Mouse (Mus musculus) hindbrain, embryonic 11.5 days (tissue): Measurements from ENCODE around the gene Cxcl10. TPM values are rescaled to one million over a fixed set of nuclear protein-coding genes. Genes with fewer than 3 reads are reported as not detected.
"Not testable (repeated sequence)": the region's sequence is repeated elsewhere in the genome, so short reads cannot be mapped to it uniquely, and the experiment has no call there.

Source experiments
- ATAC-seq: fragments of 200-750 bp; cut with Nextera tagmentation; 2 replicates; pipeline ENCODE4 v1.8.0; 2017; ENCODE audit warnings: mild to moderate bottlenecking, moderate TSS enrichment, moderate library complexity; ENCODE audit not compliant: low FRiP score
- DNase-seq: peaks from one replicate; pipeline ENCODE4 v3.0.0-alpha.2; 2015; ENCODE audit warnings: low spot score
- H3K27ac ChIP-seq: fragments of 300-500 bp; sonication (generic); 2 replicates; pipeline ENCODE4 v1.5.1; 2014; ENCODE audit warnings: mild to moderate bottlenecking, low read depth, low read length
- H3K27me3 ChIP-seq: fragments of 300-500 bp; sonication (generic); 2 replicates; pipeline ENCODE4 v1.6.1; 2014; ENCODE audit warnings: mild to moderate bottlenecking, low read length, moderate library complexity, mixed read lengths; ENCODE audit not compliant: control insufficient read depth, insufficient read depth
- H3K36me3 ChIP-seq: fragments of 300-500 bp; sonication (generic); 2 replicates; pipeline ENCODE4 v1.6.1; 2014; ENCODE audit warnings: mild to moderate bottlenecking, low read length, moderate library complexity, mixed read lengths; ENCODE audit not compliant: control insufficient read depth, insufficient read depth
- H3K4me1 ChIP-seq: fragments of 300-500 bp; sonication (generic); replicated peaks from 2 replicates; pipeline ENCODE4 v1.6.1; 2014; ENCODE audit warnings: low read length, mixed read lengths; ENCODE audit not compliant: control insufficient read depth, insufficient read depth
- H3K4me2 ChIP-seq: fragments of 300-500 bp; sonication (generic); replicated peaks from 2 replicates; pipeline ENCODE4 v1.6.1; 2014; ENCODE audit warnings: mild to moderate bottlenecking, low read depth, low read length
- H3K4me3 ChIP-seq: fragments of 300-500 bp; sonication (generic); 2 replicates; pipeline ENCODE4 v1.5.1; 2014; ENCODE audit warnings: low read depth, low read length
- H3K9ac ChIP-seq: fragments of 300-500 bp; sonication (generic); 2 replicates; pipeline ENCODE4 v1.6.1; 2014; ENCODE audit warnings: low read depth, low read length
- H3K9me3 ChIP-seq: fragments of 300-500 bp; sonication (generic); 2 replicates; pipeline ENCODE4 v1.6.1; 2016; ENCODE audit warnings: low read length; ENCODE audit not compliant: control insufficient read depth
- WGBS: fragments of 180-500 bp; shearing (Covaris S2); extraction: QIAGEN DNeasy Blood & Tissue Kit; methylation state at CpG from one replicate; pipeline ENCODE4 v1.1.7; 2014; 5-methylcytosine and 5-hydroxymethylcytosine counted together
- polyA plus RNA-seq: library from polyadenylated mRNA; unstranded; fragments of >200 nt; fragmentation: Nextera tagmentation; extraction: Ambion mirVana; gene quantifications from 2 replicates; pipeline ENCODE4 v1.2.1, GENCODE M21; 2014

The Cxcl10 gene
- polyA plus RNA-seq, 1 experiment from 2014 or later = 0.57 TPM

DNA sequence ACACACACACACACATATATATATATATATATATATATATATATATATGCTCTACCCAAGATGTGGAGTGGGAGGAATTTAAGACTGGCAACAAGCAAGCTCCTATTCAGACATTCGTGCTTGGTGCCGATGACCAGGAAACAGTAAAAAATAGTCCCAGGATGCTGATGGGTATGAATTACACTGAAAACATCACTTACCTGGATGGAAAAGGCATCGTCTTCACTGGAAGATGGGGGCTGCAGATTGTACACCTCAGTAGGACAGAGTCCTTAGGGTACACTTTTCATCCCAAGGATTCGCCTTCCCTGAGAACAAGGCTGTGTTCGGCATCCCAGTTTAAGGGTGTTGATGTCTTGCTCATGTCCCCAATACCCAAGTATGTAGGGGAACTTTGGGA, 15.3 kb upstream of the Cxcl10 start:
- H3K27ac ChIP-seq = no peak overlapping the region
- H3K36me3 ChIP-seq = no peaks in the 10 kb centered on the region
- no peak for ATAC-seq
- 90% methylated on average over 5 of the region's 5 CpGs for WGBS
- DNase-seq = no peak
- no peak overlapping the region for H3K4me3 ChIP-seq
- no peaks in the 10 kb centered on the region for H3K4me1 ChIP-seq
- no peaks in the 10 kb centered on the region for H3K27me3 ChIP-seq
- H3K9ac ChIP-seq = no peak overlapping the region
- no peak overlapping the region for H3K4me2 ChIP-seq
- no peaks in the 10 kb centered on the region for H3K9me3 ChIP-seq

DNA sequence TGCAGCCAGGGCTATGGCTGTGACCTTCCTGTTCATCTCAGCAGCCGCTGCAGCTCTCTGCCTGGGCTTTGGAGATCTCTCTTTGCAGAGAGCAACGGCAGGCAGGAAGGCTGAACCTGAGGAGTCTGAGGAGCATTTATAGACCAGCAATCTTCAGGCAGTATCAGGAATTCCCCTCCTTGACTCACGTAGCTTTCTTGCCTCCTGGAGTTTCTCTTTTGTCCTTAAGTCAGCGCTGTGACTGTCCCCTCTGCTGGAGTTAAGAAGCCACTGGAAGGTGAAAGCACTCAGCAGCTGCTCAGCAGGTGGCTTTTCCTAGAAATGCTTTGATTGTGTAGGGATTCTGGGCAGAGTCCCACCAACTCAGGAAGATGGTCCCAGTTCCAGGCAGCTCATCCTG, 14.5 kb upstream of the Cxcl10 start:
- H3K4me3 ChIP-seq = no peak overlapping the region
- ATAC-seq (no peak), DNase-seq (no peak)
- no peaks in the 10 kb centered on the region for H3K36me3 ChIP-seq
- no peak overlapping the region for H3K9ac ChIP-seq
- no peaks in the 10 kb centered on the region for H3K9me3 ChIP-seq
- H3K27ac ChIP-seq = no peak overlapping the region
- no peaks in the 10 kb centered on the region for H3K4me1 ChIP-seq
- H3K27me3 ChIP-seq = no peaks in the 10 kb centered on the region
- H3K4me2 ChIP-seq = no peak overlapping the region
- WGBS = 11% methylated on average over 4 of the region's 4 CpGs

DNA sequence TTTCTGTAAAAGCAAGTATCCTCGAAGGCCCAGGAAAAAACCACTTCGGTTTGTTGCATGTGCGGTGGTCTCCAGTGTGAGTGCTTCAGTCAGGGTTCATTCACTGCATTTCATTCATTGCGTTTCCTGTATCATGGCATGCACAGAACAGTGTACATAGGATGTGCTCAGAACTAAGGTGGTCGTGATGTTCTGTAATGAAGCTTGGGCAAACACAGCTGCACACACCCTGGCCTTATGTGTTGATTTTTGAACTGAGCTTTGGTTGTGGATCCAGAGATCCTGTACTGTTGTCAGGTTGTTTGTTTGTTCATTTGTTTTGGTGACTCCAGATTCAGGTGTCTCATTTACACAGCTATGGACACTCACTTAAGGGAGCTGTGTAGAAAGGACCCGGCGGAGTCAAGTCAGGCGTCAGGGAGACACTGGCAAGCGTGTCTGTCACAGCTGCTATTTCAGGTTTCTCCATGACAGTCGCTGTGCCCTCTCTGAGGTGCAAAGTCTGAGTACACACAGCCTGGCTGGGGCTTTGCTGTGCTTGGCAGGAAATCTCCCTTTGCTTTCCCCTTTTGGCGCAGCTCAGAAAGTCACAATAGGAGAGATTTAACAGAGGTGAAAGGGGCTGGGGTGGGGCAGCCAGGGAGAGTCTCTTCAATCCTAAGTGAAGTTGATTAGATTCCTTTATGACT, 10.2 kb upstream of the Cxcl10 start:
- no peak overlapping the region for H3K9ac ChIP-seq
- no peaks in the 10 kb centered on the region for H3K4me1 ChIP-seq
- H3K27ac ChIP-seq = no peak overlapping the region
- ATAC-seq (no peak), DNase-seq (no peak)
- no peaks in the 10 kb centered on the region for H3K36me3 ChIP-seq
- H3K27me3 ChIP-seq = no peaks in the 10 kb centered on the region
- WGBS = 78% methylated on average over 11 of the region's 11 CpGs
- H3K4me2 ChIP-seq = no peak overlapping the region
- H3K4me3 ChIP-seq = no peak overlapping the region
- no peaks in the 10 kb centered on the region for H3K9me3 ChIP-seq

DNA sequence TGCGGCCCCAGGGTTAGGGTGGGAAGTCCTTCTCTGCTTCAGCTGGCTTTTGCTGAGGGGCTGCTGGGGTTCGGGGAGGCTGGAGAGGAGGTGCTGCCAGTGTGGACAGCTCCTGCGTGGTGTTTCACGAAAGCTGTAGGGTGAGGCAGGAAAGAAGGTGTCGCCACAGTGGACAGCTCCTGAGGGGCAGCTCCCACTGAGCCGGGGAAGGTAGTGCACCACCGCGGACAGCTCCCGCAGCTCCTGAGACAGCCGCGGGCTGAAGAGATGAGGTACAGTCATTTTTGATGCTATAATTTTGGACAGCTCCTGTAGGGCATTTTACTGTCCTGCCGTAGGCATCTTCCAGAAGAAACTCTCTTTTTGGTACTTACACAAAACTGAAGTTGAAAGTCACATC, 9.3 kb upstream of the Cxcl10 start:
- no peak for DNase-seq
- Histone ChIP-seq H3K4me3 (no peak overlapping the region), H3K27me3 (no peaks in the 10 kb centered on the region), H3K36me3 (no peaks in the 10 kb centered on the region), H3K9ac (no peak overlapping the region), H3K4me2 (no peak overlapping the region), H3K9me3 (no peaks in the 10 kb centered on the region), H3K27ac (no peak overlapping the region), H3K4me1 (no peaks in the 10 kb centered on the region)
- ATAC-seq = no peak
- WGBS = 50% methylated on average over 11 of the region's 12 CpGs

DNA sequence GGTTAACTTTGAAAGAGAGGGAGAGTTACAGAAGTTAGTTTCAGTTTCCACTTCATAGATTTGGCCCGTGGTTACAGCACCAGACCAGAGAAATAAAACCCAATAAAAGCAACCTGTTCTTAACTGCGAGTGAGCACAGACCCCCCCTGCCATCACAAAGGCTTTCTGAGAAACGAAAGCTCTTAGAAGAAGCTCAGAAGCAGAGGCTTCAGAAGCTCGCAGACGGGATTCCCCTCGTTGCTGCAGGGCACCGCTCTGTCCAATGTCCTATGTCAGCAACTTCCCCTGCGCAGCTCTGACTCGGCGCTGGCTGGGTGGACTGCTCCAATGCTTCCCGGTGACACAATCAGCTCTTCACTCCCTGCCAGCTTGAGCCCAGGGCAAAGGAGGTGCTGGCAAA, 4.8 kb upstream of the Cxcl10 start:
- Histone ChIP-seq H3K4me3 (no peak overlapping the region), H3K27me3 (no peaks in the 10 kb centered on the region), H3K36me3 (no peaks in the 10 kb centered on the region), H3K9me3 (no peaks in the 10 kb centered on the region), H3K9ac (no peak overlapping the region), H3K4me1 (no peaks in the 10 kb centered on the region), H3K27ac (no peak overlapping the region), H3K4me2 (no peak overlapping the region)
- WGBS = 54% methylated on average over 11 of the region's 11 CpGs
- ATAC-seq (no peak), DNase-seq (no peak)

DNA sequence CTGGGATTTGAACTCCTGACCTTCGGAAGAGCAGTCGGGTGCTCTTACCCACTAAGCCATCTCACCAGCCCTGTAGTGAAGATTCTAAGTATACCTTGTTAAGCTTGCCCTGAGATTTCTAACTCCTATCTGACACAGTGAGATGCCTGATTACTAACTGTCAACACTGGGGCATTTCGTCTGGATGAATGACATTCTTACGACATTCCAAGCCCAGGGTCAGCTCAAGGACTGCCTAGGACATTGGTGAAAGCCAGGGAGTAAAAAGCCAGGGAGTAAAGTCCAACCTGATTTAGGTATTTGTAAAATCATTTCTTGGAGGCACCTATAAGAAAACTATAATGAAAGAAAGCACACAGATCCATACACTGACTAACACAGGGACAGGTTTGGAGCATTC, 4.0 kb upstream of the Cxcl10 start:
- 80% methylated on average over 4 of the region's 4 CpGs for WGBS
- not testable (repeated sequence) for ATAC-seq, H3K27ac ChIP-seq, H3K9me3 ChIP-seq, H3K9ac ChIP-seq, H3K36me3 ChIP-seq, H3K27me3 ChIP-seq, H3K4me2 ChIP-seq, DNase-seq, H3K4me3 ChIP-seq, H3K4me1 ChIP-seq

DNA sequence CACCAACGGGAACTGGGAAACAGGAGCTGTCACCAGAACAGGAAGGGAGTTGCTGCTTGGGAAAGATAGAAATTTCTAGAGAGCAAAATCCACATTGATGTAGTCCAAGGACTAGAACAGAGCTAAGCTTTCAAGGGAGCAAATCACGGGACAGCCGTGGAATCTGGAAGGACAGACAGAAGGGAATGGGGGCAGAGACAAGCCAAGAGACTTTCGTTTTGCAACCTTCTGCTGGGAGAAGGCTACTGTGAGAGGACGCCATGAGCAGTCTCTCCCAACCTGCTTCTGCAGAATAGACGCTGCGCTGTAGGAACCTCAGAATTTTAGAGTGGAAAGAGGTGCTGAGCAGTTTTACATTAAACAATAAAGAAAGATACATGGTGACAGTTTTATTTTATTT, 1.0 kb upstream of the Cxcl10 start:
- Histone ChIP-seq H3K27ac (no peak overlapping the region), H3K9ac (no peak overlapping the region), H3K9me3 (no peaks in the 10 kb centered on the region), H3K36me3 (no peaks in the 10 kb centered on the region), H3K27me3 (no peaks in the 10 kb centered on the region), H3K4me2 (no peak overlapping the region), H3K4me1 (no peaks in the 10 kb centered on the region), H3K4me3 (no peak overlapping the region)
- WGBS = 88% methylated on average over 7 of the region's 7 CpGs
- DNase-seq = no peak
- no peak for ATAC-seq

DNA sequence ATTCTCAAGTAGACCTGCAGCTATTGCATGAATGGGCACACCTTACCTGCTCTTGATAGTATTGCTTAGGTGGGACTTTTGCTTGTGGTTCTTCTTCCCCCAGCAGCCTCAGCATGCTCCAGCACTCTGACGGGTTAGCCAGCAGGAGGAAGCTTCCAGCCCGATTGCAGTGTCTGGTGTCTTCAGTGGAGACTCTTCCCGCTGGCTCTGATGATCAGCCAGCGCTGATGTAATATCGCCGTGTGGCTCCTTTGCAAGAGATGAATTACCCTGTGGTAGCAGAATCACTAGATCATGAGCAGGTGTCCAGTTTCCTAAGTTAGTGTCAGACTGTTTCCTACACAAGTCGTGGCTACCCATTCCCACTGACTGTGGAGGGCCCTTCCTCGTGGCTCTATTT, 3.7 kb downstream of the Cxcl10 start:
- Histone ChIP-seq H3K4me2 (no peak overlapping the region), H3K4me1 (no peaks in the 10 kb centered on the region), H3K27me3 (no peaks in the 10 kb centered on the region), H3K9ac (no peak overlapping the region), H3K9me3 (no peaks in the 10 kb centered on the region), H3K4me3 (no peak overlapping the region), H3K36me3 (no peaks in the 10 kb centered on the region), H3K27ac (no peak overlapping the region)
- no peak for DNase-seq
- no peak for ATAC-seq
- 89% methylated on average over 8 of the region's 8 CpGs for WGBS

DNA sequence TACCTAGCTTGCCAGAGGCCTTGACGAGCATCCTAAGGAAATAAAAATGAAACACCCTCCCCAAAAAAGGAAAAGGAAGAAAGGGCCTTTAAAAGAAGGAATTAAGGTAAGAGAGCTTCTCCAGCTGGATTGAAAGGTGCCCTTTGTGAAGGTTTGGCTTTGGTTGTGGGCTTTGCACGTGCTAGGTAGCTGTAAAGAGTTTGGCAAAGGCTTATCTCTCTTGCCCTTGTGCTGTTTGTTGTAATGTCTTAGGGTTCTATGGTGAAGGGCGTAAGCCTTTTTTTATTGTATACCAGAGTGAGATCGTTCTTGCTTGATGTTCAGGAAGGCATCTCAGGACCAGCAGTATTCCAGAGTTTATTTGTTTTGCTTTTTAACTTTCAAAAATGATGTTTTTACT, 8.1 kb downstream of the Cxcl10 start:
- ATAC-seq (no peak), DNase-seq (no peak)
- no peak overlapping the region for H3K4me3 ChIP-seq
- WGBS = 77% methylated on average over 4 of the region's 4 CpGs
- no peaks in the 10 kb centered on the region for H3K9me3 ChIP-seq
- H3K4me2 ChIP-seq = no peak overlapping the region
- H3K27ac ChIP-seq = no peak overlapping the region
- no peaks in the 10 kb centered on the region for H3K36me3 ChIP-seq
- no peaks in the 10 kb centered on the region for H3K4me1 ChIP-seq
- H3K27me3 ChIP-seq = no peaks in the 10 kb centered on the region
- no peak overlapping the region for H3K9ac ChIP-seq
